8 mouse cellular contexts compared by ENCODE assay signal in genomic region chr2:164417198-164417597, GRCm38 (mm10). TPM values are rescaled to one million over a fixed set of nuclear protein-coding genes. Genes with fewer than 3 reads are reported as not detected.
DNase-seq lines count a peak whose midpoint lies in the region; ATAC-seq and TF ChIP-seq lines count a peak whose summit lies in the region.

No protein-coding gene starts in this region.

- TF ChIP-seq CTCF in gastrocnemius, adult 2 months (IDR thresholded peaks at IDR 0.05): peak; percentile 94

- H3K9me3 ChIP-seq in midbrain, embryonic 14.5 days (ENCODE audit: control insufficient read depth, low read length): no peaks in the 10 kb centered on the region
- H3K9me3 ChIP-seq in midbrain, embryonic 15.5 days: no peaks in the 10 kb centered on the region

- 0 out of 2 replicates have a peak overlapping the region, but pooled peaks have one; percentile 16 for H3K27ac ChIP-seq in gastrocnemius, adult 2 months
- H3K27ac ChIP-seq in midbrain, embryonic 14.5 days (replicated peaks; ENCODE audit: low read depth, low read length): no peak overlapping the region
- no peak overlapping the region for H3K27ac ChIP-seq in midbrain, embryonic 15.5 days

- H3K27me3 ChIP-seq in midbrain, embryonic 14.5 days (ENCODE audit: control insufficient read depth, insufficient read depth, low read length): no peaks in the 10 kb centered on the region
- H3K27me3 ChIP-seq in midbrain, embryonic 15.5 days (replicated peaks): peaks cover 3% of the 10 kb centered on the region; the same call in 1 of the 2 replicates

- H3K4me2 ChIP-seq in midbrain, embryonic 14.5 days (ENCODE audit: low read length): no peak overlapping the region
- H3K4me2 ChIP-seq in midbrain, embryonic 15.5 days: no peak overlapping the region

- no peak for DNase-seq in gastrocnemius, adult 2 months
- no peak for DNase-seq in gastrocnemius, postnatal 25 days
- peak; percentile 82 for DNase-seq in midbrain, embryonic 14.5 days
- DNase-seq in brain, adult 2 months (ENCODE audit: low read depth, low spot score): peak; percentile 71
- peak; percentile 69 for DNase-seq in naive thymus-derived CD4-positive, alpha-beta T cell, adult 2 months (ENCODE audit: low read depth)
- no peak for DNase-seq in gastrocnemius, postnatal 14 days
- no peak for DNase-seq in cerebellum, adult 8-10 months

- H3K4me1 ChIP-seq in midbrain, embryonic 14.5 days (ENCODE audit: control insufficient read depth, insufficient read depth, low read length): no peaks in the 10 kb centered on the region
- no peaks in the 10 kb centered on the region for H3K4me1 ChIP-seq in midbrain, embryonic 15.5 days

- no peak overlapping the region for H3K4me3 ChIP-seq in gastrocnemius, adult 2 months
- H3K4me3 ChIP-seq in midbrain, embryonic 14.5 days (replicated peaks; ENCODE audit: low read depth, low read length): no peak overlapping the region
- no peak overlapping the region for H3K4me3 ChIP-seq in midbrain, embryonic 15.5 days

- WGBS in midbrain, embryonic 14.5 days: 1% methylated on average over 2 of the region's 2 CpGs
- 3% methylated on average over 2 of the region's 2 CpGs for WGBS in midbrain, embryonic 15.5 days

- no peak overlapping the region for H3K9ac ChIP-seq in midbrain, embryonic 14.5 days (replicated peaks; ENCODE audit: low read length)
- no peak overlapping the region for H3K9ac ChIP-seq in midbrain, embryonic 15.5 days

- no peak for ATAC-seq in midbrain, embryonic 14.5 days (ENCODE audit: low FRiP score, low TSS enrichment)
- no peak for ATAC-seq in midbrain, embryonic 15.5 days (replicated peaks)

- H3K36me3 ChIP-seq in midbrain, embryonic 14.5 days (ENCODE audit: control insufficient read depth, insufficient read depth, low read length): no peaks in the 10 kb centered on the region
- no peaks in the 10 kb centered on the region for H3K36me3 ChIP-seq in midbrain, embryonic 15.5 days (replicated peaks)

- intact Hi-C loops in gastrocnemius, adult 2 months (cut with DNase I): loop anchor here (1.0 to 2.0 kb wide), 2 partner anchors 40 to 102 kb away; no protein-coding TSS in a partner anchor
- intact Hi-C loops in gastrocnemius, postnatal 14 days (cut with DNase I; ENCODE audit: low total_unique reads): loop anchor here (5.0 kb wide), 1 partner anchor 45 kb away; the partner anchor contains the start of gene Gm20458

RNA-seq across cellular contexts. Expression of gene Matn4, which starts 12.2 kb away (rescaled TPM):
- 1 to 10 TPM in 1 of 2 experiments, under 1 TPM in 1; 0.56 to 1.7 TPM for total RNA-seq in gastrocnemius, adult 2 months (2021)
- total RNA-seq in gastrocnemius, postnatal 25 days (2021): 1 to 10 TPM; 1.0 to 2.3 TPM
- polyA plus RNA-seq in midbrain, embryonic 14.5 days (2014; fragmentation: Nextera tagmentation; extraction: Ambion mirVana): not detected in 2 replicates
- 0.65 and 0.89 TPM in 2 replicates for polyA plus RNA-seq in midbrain, embryonic 15.5 days (2015; fragmentation: Nextera tagmentation; extraction: Ambion mirVana)
- total RNA-seq in gastrocnemius, postnatal 14 days (2021): 1 to 10 TPM; 3.7 to 5.4 TPM

RNA-seq across cellular contexts. Expression of gene Rbpjl, which starts 14.3 kb away (rescaled TPM):
- not detected for total RNA-seq in gastrocnemius, adult 2 months (2021)
- total RNA-seq in gastrocnemius, postnatal 25 days (2021): not detected
- not detected in 2 replicates for polyA plus RNA-seq in midbrain, embryonic 14.5 days (2014; fragmentation: Nextera tagmentation; extraction: Ambion mirVana)
- 0.05 TPM in 1 of 2 replicates, not detected in the other for polyA plus RNA-seq in midbrain, embryonic 15.5 days (2015; fragmentation: Nextera tagmentation; extraction: Ambion mirVana)
- under 1 TPM in 1 of 2 experiments, not detected in 1; 0.07 TPM for total RNA-seq in gastrocnemius, postnatal 14 days (2021)

RNA-seq across cellular contexts. Expression of gene Sdc4, which starts 26.5 kb away (rescaled TPM):
- total RNA-seq in gastrocnemius, adult 2 months (2021): 10 to 100 TPM; 39.8 to 95.4 TPM
- 10 to 100 TPM; 28.0 to 62.1 TPM for total RNA-seq in gastrocnemius, postnatal 25 days (2021)
- 2.4 and 4.9 TPM in 2 replicates for polyA plus RNA-seq in midbrain, embryonic 14.5 days (2014; fragmentation: Nextera tagmentation; extraction: Ambion mirVana)
- 6.7 and 7.1 TPM in 2 replicates for polyA plus RNA-seq in midbrain, embryonic 15.5 days (2015; fragmentation: Nextera tagmentation; extraction: Ambion mirVana)
- 10 to 100 TPM; 45.1 to 72.6 TPM for total RNA-seq in gastrocnemius, postnatal 14 days (2021)

RNA-seq across cellular contexts. Expression of gene Slpi, which starts 28.3 kb away (rescaled TPM):
- total RNA-seq in gastrocnemius, adult 2 months (2021): under 1 TPM in 1 of 2 experiments, not detected in 1; 0.45 TPM
- not detected for total RNA-seq in gastrocnemius, postnatal 25 days (2021)
- polyA plus RNA-seq in midbrain, embryonic 14.5 days (2014; fragmentation: Nextera tagmentation; extraction: Ambion mirVana): not detected in 2 replicates
- polyA plus RNA-seq in midbrain, embryonic 15.5 days (2015; fragmentation: Nextera tagmentation; extraction: Ambion mirVana): not detected in 2 replicates
- total RNA-seq in gastrocnemius, postnatal 14 days (2021): under 1 TPM; 0.64 to 0.66 TPM

RNA-seq across cellular contexts. Expression of gene Sys1, which starts 39.6 kb away (rescaled TPM):
- total RNA-seq in gastrocnemius, adult 2 months (2021): 10 to 100 TPM; 21.7 to 24.7 TPM
- total RNA-seq in gastrocnemius, postnatal 25 days (2021): 10 to 100 TPM; 17.2 to 20.2 TPM
- polyA plus RNA-seq in midbrain, embryonic 14.5 days (2014; fragmentation: Nextera tagmentation; extraction: Ambion mirVana): 93.1 and 97.2 TPM in 2 replicates
- polyA plus RNA-seq in midbrain, embryonic 15.5 days (2015; fragmentation: Nextera tagmentation; extraction: Ambion mirVana): 87.9 and 90.5 TPM in 2 replicates
- total RNA-seq in gastrocnemius, postnatal 14 days (2021): 10 to 100 TPM; 15.0 to 15.6 TPM

Comparison
In these comparisons a context has a peak if more than half of its experiments do, and no peak if none do; other contexts are left out.
1. DNase-seq: peak in midbrain, embryonic 14.5 days (single experiment), brain, adult 2 months (single experiment) and naive thymus-derived CD4-positive, alpha-beta T cell, adult 2 months (single experiment); none in gastrocnemius, adult 2 months (single experiment), gastrocnemius, postnatal 25 days (single experiment), gastrocnemius, postnatal 14 days (single experiment) and cerebellum, adult 8-10 months (single experiment).